Mouse (Mus musculus): ENCODE measurements around the gene Pard3b.
"Not testable (repeated sequence)": the region's sequence is repeated elsewhere in the genome, so short reads cannot be mapped to it uniquely, and the experiment has no call there.

Gene Pard3b

GRCm38 (mm10) chr1:62576939-62577590 lies 938.4 kb downstream of the Pard3b start:
- no peak for DNase-seq (ENCODE audit: low spot score)

GRCm38 (mm10) chr1:62579024-62579765 lies 940.6 kb downstream of the Pard3b start:
- no peak for DNase-seq (ENCODE audit: low spot score)

DNA sequence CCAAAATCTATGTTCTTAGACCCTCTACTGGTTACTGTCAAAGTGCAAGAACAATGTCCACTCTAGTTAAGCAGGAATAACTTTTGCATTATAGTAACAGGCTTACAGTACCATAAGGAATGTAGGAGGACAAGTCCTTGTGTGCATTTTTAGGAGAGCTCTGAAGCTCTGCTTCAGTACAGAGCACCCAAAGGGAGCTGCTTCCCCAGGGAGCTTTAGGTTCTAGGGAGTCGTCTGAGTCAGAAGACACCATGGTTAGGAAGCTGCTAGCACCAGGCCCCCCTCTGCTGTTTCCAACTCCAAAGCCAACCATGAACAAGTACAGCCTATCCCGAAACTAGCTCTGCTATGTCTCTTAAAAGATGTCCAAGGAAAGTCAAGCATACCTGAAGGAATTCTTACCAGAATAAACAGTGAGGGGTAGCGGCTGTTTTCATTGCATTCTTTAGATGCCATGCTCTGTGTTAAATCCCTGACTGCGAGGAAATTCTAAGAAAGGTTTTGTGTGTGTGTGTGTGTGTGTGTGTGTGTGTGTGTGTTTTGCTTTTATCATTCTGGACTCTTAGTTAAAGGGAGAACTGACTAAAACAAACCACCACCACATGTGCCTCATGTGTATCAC lies 941.8 kb downstream of the Pard3b start:
- DNase-seq (ENCODE audit: low spot score): no peak

DNA sequence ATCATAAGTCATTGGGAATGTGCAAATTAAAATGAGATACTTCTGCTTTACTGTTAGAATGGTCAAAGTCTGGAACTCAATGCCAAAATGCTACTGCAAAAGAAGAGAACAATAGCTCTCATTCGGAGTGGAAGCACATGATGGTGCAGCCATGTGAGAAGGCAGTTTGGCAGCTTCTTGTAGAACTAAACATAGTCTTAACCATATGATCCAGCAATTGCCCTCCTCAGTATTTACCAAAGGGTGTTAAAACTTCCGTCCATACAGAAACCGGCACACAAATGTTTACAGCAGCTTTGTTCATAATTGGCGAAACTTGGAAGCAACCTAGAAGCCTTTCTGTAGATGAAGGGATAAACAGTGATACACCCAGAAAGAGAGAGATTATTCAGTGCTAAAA lies 943.9 kb downstream of the Pard3b start:
- DNase-seq (ENCODE audit: low spot score): no peak

GRCm38 (mm10) chr1:62587536-62587935 lies 948.9 kb downstream of the Pard3b start:
- no peak for DNase-seq (ENCODE audit: low spot score)

GRCm38 (mm10) chr1:62591296-62592031 lies 952.8 kb downstream of the Pard3b start:
- DNase-seq (ENCODE audit: low spot score): no peak

DNA sequence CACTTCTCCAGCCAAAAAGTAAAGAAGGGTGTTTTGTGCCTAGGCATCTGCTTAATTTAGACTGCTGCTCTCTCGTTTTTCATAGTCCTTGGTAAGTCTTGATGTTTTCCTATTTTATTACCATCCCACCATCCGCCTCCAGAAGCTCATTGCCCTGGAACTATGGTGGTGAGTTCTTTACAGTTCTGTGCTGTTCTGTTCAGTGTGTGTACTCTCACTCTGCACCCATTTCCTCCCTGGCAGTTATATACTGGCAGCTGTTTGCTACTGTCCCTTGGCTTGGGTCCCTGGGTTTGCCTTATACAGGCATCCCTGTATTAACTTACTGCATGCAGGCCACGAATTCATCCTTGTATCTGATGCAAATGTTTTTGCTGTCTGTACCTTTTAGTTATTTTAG lies 956.8 kb downstream of the Pard3b start:
- no peak for DNase-seq (ENCODE audit: low spot score)

DNA sequence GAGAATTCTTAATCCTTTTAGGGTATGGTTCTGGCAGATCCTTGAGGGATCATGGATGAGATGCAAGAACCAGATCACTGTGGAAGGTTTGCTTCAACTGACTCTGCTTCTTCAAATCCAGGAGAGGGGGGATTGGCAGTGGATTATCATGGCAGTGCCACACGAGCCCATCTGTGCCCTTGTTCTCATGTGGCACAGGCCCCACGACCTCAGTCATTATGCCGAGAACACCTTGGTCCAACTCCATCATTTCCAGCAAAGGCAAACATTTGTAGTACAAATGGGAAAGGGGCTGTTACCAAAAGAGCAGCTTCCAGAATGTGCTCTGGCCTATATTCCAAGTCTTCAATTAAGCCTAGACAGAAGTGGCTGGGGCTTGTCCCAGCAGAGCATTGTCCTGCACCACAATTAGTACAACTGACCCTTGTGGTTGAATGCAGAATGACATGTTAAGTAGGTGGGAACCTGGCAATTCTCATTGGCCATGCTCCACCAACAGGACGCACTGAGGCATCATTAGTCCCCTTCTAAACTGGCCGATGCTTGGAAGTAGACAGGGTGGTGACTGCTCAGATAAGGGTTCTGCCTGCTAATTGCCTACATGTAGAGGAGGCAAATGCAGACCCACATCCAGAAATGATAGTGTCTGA lies 959.3 kb downstream of the Pard3b start:
- no peak for DNase-seq (ENCODE audit: low spot score)

- DNase-seq (ENCODE audit: low spot score): no peak
These were observed 959.9 kb downstream of the Pard3b start for GRCm38 (mm10) chr1:62598551-62598950.

- not testable (repeated sequence) for DNase-seq (ENCODE audit: low spot score)
These were observed 966.0 kb downstream of the Pard3b start for GRCm38 (mm10) chr1:62604644-62605043.

DNA sequence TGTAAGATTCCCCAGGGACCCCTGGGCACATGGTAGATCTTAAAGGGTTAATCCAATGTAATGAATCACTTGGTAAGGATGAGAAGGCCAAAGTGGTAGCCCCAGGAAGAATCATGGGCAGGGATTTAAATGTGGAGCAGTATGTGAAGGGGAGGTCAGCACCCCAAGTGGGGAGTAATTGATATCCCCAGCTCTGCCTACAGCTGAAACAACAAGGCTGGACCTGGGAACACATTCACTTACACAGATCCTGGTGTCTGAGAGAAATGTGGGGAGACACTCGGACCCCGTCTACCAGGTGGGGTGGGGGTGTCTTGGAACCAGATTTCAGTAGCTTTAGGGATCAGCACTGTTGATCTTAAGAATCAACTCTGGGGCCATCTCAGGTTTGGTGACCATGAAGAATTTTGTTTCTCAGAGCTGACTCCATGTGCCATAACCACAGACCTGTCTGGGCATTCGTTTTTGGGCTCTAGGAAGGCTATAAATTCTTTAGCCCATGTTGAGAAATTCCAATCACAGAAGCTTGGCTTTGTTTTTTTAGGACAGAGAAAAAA lies 979.6 kb downstream of the Pard3b start:
- no peak for DNase-seq (ENCODE audit: low spot score)

DNA sequence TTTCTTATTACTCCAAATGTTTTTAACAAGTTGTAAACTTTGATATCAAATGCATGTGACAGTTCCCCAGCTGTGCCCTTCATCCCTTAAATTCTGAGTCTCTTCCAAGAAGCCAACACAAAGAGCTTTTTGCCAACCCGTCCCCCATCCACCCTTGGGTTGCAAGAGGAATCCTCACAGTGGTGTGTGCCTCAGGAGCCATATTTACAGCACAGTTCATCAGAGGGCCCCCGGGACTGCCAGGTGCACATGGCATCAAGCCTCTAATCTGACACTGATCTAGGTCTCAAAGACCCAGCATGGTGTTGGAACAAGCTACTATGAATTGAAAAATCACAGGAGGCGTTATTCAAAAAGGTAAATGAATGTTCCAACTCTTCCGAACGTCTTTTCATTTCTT lies 980.8 kb downstream of the Pard3b start:
- no peak for DNase-seq (ENCODE audit: low spot score)

GRCm38 (mm10) chr1:62622447-62622846 lies 983.8 kb downstream of the Pard3b start:
- DNase-seq (ENCODE audit: low spot score): no peak

GRCm38 (mm10) chr1:62624166-62624565 lies 985.5 kb downstream of the Pard3b start:
- DNase-seq (ENCODE audit: low spot score): no peak

- no peak for DNase-seq (ENCODE audit: low spot score)
These were observed 986.2 kb downstream of the Pard3b start for GRCm38 (mm10) chr1:62624836-62625235.

DNA sequence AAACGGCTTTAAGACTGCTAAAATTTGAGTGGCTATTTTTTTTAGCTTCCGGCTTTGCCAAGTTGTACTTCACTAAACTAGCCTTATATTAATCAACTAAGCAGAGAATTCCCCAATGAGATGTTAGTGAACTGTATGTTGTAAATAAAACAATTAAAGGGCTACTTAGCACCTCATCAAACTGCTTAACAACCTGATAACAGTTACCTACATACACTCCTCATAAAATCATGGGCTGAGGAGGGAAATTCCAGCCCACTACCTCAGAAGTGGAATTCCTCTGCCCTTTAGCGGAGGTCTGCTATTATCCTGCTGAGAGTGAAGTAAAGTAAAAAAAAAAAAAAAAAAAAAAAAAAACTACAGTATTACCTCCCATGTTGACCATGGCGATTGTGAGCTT lies 986.7 kb downstream of the Pard3b start:
- no peak for DNase-seq (ENCODE audit: low spot score)

GRCm38 (mm10) chr1:62625819-62626505 lies 987.3 kb downstream of the Pard3b start:
- no peak for DNase-seq (ENCODE audit: low spot score)

DNA sequence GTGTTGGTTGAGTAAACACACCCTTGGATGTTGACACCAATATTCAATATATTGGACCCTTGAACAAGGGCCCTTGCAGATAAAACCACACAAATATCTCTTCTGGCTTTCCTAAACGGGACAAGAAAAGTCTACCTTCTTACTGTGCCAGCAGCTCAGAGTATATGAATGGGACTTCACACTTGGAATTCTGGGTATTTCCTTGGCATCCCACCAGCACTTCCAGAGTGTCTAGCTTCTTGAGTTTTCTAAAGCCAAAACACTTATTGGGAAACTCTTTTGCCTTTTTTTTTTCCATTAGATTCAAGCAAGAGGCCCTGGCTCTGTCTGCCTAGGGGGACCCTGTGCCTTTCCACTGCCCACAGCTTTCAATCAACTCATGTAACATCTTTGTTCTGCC lies 991.3 kb downstream of the Pard3b start:
- DNase-seq (ENCODE audit: low spot score): no peak

GRCm38 (mm10) chr1:62631511-62632305 lies 993.1 kb downstream of the Pard3b start:
- DNase-seq (ENCODE audit: low spot score): no peak

GRCm38 (mm10) chr1:62632886-62633285 lies 994.3 kb downstream of the Pard3b start:
- no peak for DNase-seq (ENCODE audit: low spot score)

Data from spleen, adult 12 weeks (tissue).